Mouse (Mus musculus): ENCODE measurements around the gene Vmn1r23. TPM values are rescaled to one million over a fixed set of nuclear protein-coding genes. Genes with fewer than 3 reads are reported as not detected.
"Not testable (repeated sequence)": the region's sequence is repeated elsewhere in the genome, so short reads cannot be mapped to it uniquely, and the experiment has no call there.

Gene Vmn1r23
- not detected in 2 replicates for polyA plus RNA-seq (2015; fragmentation: Nextera tagmentation; extraction: Ambion mirVana)

DNA sequence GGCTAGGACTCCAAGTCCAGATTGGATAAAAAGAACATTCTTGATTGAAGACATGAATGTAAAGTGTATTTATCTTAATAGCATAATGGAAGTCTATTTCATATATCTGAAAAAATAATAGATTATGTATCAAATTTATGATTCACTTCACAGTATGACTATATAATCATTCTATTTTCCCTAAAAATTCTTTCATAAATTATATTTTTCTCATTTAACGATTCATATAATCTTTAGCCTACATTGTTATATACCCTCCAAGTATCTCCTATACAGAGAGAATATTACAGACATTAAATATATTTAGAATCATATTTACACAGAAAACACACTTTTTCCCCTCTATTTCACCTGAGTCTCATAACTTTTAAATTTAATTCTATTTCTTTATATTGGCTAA is at the start of gene Vmn1r23:
TSS of gene Vmn1r23 (minus strand) at position 101 of the 400 bp plus-strand sequence.
- Histone ChIP-seq H3K36me3 (no peaks in the 10 kb centered on the region), H3K9me3 (replicated peaks) (no peaks in the 10 kb centered on the region), H3K27me3 (no peaks in the 10 kb centered on the region), H3K4me3 (replicated peaks) (no peak within 1 kb of the TSS), H3K4me1 (replicated peaks) (no peaks in the 10 kb centered on the region), H3K9ac (no peak within 1 kb of the TSS), H3K27ac (no peak within 1 kb of the TSS), H3K4me2 (no peak within 1 kb of the TSS)
- no peak for ATAC-seq (ENCODE audit: low read depth)
- no peak for DNase-seq
- WGBS (ENCODE audit: insufficient replicate concordance), result 69% methylated on average over 1 of the region's 1 CpGs

DNA sequence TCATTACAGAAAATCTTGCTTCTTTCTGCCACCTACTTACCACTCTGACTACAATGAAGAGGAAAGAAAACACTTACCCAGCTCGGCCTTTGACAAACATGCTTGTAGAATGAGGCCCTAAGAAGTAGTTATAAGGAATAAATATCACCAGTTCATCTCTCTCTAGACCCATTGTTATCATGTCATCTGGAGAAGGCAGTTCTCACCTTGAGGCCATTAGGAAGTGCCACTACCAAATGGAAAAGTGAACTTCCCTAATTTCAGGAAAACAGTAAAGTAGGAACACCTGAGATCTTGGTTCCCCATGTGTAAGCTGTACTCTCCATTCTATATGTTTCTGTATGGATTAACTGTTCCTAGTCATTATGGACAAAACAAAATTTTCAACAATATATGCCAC is 34.8 kb upstream of the Vmn1r23 start, which contains the start of gene Vmn1r24:
TSS of gene Vmn1r24 (minus strand) at position 101 of the 400 bp plus-strand sequence.
- H3K36me3 ChIP-seq; H3K27ac ChIP-seq; ATAC-seq (ENCODE audit: low read depth); H3K4me2 ChIP-seq; H3K4me3 ChIP-seq (replicated peaks); H3K9me3 ChIP-seq (replicated peaks); H3K9ac ChIP-seq; H3K4me1 ChIP-seq (replicated peaks); H3K27me3 ChIP-seq; DNase-seq: not testable (repeated sequence)
- WGBS (ENCODE audit: insufficient replicate concordance), result 30% methylated on average over 1 of the region's 1 CpGs

DNA sequence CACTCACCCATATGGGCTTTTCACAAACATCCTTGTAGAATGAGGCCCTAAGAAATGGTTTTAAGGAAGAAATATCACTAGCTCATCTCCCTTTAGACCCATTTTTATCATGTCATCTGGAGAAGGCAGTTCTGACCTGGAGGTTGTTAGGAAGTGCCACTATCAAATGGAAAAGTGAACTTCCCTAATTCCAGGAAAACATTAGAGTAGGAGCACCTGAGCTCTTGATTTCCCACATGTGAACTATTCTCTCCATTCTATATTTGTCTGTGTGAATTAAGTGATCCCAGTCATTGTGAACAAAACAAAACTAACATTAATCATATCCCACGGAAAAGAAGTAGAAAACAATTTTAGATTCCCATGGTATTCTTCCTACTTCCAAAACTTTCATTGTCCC is 18.7 kb downstream of the Vmn1r23 start, which contains the start of gene Vmn1r22:
TSS of gene Vmn1r22 (minus strand) at position 101 of the 400 bp plus-strand sequence.
- Histone ChIP-seq H3K9ac (no peak within 1 kb of the TSS), H3K27me3 (no peaks in the 10 kb centered on the region), H3K36me3 (no peaks in the 10 kb centered on the region), H3K4me2 (no peak within 1 kb of the TSS), H3K4me1 (replicated peaks) (no peaks in the 10 kb centered on the region), H3K9me3 (replicated peaks) (no peaks in the 10 kb centered on the region), H3K4me3 (replicated peaks) (no peak within 1 kb of the TSS), H3K27ac (no peak within 1 kb of the TSS)
- 56% methylated on average over 1 of the region's 1 CpGs for WGBS (ENCODE audit: insufficient replicate concordance)
- DNase-seq (no peak), ATAC-seq (ENCODE audit: low read depth) (no peak)

Other genes with a start within 250 kb of the Vmn1r23 start
- 7.7 and 7.9 TPM in 2 replicates for gene Pyurf, start 234.8 kb downstream of the Vmn1r23 start, polyA plus RNA-seq (2015; fragmentation: Nextera tagmentation; extraction: Ambion mirVana)
- 14.5 and 18.6 TPM in 2 replicates for gene Lancl2, start 224.3 kb downstream of the Vmn1r23 start, polyA plus RNA-seq (2015; fragmentation: Nextera tagmentation; extraction: Ambion mirVana)
- 43.7 and 50.6 TPM in 2 replicates for gene Vopp1, start 101.7 kb downstream of the Vmn1r23 start, polyA plus RNA-seq (2015; fragmentation: Nextera tagmentation; extraction: Ambion mirVana)
- gene Vmn1r21, start 76.5 kb downstream of the Vmn1r23 start, polyA plus RNA-seq (2015; fragmentation: Nextera tagmentation; extraction: Ambion mirVana), result not detected in 2 replicates
- gene Vmn1r22, start 18.8 kb downstream of the Vmn1r23 start, polyA plus RNA-seq (2015; fragmentation: Nextera tagmentation; extraction: Ambion mirVana), result not detected in 2 replicates
- gene Vmn1r24, start 34.7 kb upstream of the Vmn1r23 start, polyA plus RNA-seq (2015; fragmentation: Nextera tagmentation; extraction: Ambion mirVana), result not detected in 2 replicates
- gene Vmn1r25, start 54.0 kb upstream of the Vmn1r23 start, polyA plus RNA-seq (2015; fragmentation: Nextera tagmentation; extraction: Ambion mirVana), result not detected in 2 replicates
- not detected in 2 replicates for gene Vmn1r26, start 88.3 kb upstream of the Vmn1r23 start, polyA plus RNA-seq (2015; fragmentation: Nextera tagmentation; extraction: Ambion mirVana)